Mouse (Mus musculus) c-Kit-positive CD71-positive TER-119-negative erythroid progenitor cells, embryonic 14.5 days (primary cell): ENCODE data around the gene Atg4a-ps.

Experiments used
- DNase-seq: peaks from one replicate; pipeline ENCODE4 v3.0.0-alpha.2; 2013; ENCODE audit warnings: low read depth

Atg4a-ps gene

DNA sequence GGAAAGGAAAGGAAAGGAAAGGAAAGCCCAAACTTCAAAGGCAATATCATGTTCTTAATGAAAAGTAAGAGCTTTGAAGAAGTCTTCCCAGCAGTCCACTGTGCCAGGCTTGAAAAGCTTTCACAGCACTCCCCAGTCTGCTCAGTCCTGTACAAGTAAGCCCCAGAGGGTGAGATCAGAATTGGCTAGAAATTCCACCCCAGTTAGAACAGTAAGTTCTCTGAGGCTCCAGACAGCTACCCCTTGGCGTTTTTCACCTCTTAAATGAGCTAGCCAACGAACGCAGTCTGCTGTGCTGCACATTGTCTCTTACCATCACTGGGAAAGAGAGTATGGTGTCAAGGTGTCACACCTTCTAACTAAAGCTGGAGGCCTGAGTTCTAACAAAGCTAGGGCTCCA is 18.2 kb downstream of the Atg4a-ps start:
- no peak for DNase-seq

DNA sequence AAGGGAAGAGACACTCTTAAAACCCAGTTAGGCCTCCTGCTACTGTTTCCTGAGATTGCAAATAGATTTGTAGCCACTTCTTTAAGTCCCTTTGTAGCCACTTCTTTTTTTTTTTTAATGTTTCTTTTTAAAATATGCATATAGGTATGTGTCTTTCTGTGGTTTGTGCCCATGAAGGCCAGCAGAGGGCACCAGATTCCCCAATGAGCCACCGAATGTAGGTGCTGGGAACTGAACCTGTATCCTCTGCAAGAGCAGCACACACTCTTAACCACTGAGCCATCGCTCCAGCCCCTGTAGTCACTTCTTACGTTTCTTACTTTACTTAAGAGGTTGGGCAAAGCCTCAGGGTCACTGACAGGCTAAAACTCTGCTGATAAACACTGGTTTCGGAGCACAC is 19.4 kb downstream of the Atg4a-ps start:
- DNase-seq = no peak

DNA sequence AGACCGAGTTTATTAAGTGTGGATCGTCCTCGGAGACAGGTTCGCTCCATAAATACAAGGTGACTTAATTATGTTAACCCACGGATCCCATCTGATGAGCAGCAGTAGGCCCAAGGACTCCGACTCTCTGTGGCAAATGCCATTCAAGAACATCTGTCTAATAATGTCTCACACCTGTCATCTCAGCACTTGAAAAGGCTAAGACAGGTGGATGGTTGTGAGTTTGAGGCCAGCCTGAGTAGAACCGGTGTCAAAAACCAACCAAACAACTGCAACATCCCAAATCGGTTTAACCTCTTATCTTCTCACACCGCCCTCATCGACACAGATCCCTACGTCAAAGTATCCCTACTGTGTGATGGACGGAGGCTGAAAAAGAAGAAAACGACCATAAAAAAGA is 20.7 kb downstream of the Atg4a-ps start:
- DNase-seq = no peak

DNA sequence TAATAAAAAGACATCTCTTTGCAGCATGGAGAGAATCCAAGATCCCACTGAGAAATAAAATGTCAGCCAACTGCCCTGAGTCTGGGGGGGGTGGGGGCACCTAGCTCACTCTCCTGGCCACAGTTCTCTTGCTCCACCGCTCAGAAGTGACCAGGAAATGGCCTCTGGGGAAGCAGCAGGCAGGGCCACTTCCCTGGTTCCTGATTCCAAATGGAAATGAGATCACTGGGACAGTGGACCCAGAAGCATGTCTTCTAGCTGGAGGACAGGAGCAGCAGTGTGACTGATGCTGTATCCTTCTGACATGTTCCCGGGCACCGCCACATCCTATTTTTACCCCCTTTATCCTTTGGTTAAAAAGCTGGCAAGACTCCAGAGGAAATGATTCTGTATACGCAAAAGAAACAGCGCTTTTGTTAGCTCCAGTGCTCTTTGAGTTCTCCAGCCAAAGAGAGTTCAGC is 21.2 kb downstream of the Atg4a-ps start:
- DNase-seq = no peak

DNA sequence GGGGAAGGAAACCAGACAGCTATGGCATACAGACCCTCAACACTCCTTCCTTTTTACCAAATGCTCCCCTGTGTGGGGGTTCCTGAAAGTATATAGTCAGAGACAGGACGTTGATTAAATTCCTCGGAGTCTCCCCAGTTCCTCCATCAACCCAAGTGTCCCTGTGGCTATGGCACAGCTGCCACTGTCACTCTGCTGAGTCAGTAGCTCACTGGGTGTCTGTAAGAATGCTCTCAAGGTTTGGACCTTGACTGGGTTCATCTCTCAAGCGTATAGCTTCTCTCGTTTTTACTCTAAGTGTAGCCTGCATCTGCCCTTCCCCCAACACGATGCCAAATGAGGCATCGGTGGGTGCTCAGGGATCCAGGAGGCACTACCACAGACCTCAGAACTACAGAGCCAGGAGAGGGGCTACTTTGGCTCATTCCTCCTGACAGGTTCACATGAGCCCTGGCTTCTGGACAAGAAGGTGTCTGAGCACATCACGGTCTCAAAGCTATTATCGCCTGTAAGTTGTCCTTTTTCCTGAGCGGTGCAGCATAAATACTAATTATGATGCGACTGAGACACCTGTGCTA is 21.9 kb downstream of the Atg4a-ps start:
- DNase-seq = no peak

DNA sequence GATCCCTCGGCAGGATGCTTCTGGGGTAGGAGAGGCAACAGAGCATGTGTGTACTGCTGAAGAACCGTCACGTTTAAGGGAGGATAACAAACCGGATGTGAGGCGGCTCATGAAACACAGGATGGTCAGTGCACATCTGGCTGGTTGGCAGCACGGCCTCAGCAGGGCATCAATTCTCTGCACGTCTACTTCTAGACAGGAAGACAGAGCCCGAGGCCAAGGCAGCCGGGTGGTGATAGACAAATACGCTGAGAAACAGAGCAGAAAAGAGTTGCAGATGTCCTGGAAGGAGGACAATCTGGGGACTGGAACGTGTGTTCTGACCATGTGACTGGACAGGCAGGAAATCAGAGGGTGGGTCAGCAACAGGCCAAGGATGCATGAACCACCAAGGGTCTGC is 25.8 kb downstream of the Atg4a-ps start:
- no peak for DNase-seq

DNA sequence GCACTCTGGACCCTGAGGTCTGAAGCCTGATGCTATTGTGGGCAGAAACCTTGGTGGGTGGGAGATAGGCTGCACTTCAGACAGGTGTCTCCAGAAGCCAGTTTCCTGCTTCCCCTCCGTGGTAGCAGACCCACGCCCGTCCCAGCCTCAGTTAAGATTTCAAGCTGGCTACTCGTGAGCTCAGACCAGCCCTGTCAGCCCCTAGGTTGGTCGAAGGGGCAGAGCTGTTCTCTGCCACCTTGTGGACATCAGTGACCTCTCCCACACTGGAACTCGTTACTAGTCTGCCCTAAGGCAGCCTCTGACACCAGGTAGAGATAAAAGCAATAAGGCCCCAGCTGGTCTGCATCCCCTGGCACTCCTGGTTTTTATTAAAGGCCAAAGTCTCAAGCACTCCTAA is 28.9 kb downstream of the Atg4a-ps start:
- DNase-seq = no peak

DNA sequence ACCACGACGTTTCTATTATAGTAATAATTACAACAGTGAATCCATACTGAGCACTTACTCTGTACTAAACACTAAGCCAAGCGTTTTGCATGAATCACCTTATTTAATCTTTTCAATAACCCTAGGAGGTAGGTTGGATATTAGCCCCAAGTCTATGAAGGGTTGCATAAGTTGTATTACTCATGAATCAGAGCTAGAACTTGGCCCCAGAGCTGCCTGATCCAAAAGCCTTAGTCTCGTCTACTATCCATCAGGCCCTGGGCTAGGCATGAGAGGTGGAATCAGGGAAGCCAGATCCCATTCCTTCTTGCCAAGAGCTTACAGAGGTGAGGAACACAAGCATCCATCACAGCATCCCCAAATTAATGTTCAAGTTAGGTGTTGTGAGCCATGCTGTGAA is 30.2 kb downstream of the Atg4a-ps start:
- DNase-seq = no peak

DNA sequence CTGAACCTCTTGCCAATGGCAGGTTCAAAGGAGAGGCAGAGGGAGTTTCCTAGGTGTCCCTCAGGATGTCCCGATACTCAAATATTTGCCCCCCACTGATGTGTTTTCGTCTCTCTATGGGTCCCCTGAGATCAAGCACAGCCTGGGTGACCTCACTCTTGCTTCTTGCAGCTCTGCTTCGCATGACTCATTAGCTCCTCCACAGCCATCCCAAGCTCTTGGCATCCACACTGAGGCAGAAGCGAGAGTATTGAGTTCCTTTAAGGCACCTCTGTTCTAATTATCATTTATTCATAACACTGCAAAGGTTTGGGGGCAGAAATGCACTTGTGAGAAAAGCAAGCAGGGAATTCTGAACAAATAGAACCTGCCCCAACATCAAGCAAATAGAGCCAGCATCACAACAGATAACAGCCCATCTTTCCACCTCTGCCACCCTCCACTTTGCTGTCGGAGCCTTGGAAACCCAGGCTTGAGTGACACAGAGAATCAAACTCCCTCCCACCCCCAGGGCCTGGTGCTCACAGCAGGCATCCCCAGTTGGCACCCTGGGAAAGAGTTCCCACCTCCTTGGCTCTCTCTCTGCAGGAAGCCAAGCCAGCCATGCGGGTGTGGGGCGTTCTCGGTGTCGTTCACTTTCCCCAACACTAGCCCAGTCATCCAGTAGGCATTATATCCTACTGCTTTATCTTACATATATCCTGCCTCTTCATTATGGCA is 33.1 kb downstream of the Atg4a-ps start:
- DNase-seq = no peak

DNA sequence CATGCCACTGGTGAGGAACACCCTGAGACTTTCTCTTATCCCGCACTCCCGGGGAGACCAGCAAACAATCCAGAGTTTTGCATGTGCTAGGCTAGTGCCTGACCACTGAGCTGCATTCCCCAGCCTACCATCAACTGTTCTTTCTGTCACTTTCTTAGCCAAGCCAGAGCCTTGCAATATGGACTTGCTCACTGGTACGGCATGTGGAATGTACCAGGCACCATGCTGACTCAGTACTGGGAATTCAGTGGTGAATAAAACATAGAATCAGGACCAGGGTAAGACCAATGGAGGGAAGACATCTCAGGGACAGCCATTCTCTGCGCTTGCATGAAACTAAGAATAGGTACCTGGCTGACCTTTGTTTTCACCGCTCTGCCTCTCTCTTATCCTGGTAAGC is 35.6 kb downstream of the Atg4a-ps start:
- DNase-seq = no peak

DNA sequence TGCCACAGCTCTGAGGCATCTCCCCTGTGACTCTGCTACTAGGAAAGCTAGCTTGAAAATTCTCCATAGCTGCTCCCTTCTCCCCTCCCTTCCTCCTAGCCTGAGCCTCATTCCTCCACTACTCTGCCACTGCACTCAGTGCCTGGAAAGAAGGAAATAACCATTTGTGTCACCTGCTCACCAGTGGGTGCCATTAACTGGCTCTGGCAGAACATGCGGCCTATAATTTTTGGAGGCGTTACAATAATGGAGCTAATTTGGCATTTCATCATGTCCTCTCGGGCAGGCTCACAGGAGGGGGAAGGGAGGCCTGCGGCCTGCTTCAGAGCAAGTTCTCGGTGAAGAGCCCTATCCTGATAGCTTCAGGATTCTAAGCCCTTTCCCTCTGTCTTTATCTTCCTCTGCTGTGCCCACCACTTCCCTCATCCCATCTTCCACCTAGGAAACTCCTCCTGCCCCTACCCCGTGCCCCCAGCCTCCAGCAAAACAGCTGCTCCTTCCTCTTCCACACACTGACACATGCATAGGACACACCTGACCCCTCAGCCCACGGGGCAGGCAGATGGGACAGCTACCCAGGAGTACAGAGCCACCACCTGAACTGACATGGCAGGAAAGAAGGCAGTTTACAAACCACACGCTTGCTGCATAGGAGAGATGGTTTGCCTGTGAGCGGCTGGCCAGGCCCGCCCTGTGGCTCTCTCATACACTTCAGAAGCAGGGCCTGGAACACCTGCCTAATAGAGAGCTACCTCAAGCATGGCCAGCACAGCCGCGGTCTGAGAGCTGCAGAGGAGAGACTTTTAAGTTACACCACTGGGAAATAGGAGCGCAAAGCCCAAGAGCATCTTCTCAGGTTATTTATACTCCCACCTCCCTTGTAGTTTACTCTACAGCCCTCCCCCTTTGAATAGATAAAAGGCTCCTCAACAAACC is 38.9 kb downstream of the Atg4a-ps start:
- DNase-seq = no peak

DNA sequence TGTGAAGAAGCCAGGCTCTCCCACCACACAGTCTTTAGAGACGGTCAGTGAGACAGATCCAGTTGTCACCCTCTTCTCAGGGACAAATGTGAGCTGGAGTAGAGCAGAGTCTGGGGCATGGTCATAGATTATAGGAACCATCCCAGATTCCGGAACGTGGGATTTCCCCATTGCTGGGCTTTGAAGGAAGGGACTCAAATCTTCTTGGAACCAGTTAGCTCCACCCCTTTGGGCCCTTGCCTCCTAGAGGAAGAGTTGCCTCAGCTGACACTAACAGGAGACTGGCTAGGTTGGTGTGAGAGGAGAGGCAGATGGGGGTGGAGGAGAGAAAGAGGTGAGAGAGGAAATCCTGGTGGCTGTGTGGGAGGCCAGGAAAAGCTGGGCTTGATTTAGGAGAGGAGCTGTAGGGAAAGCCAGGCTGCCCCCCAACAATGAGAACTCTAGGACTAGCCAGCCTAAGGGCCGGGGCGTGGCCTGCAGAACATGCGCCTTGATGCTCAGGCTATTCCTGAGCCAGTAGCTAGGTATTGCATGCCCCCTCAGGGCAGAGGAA is 39.7 kb downstream of the Atg4a-ps start:
- no peak for DNase-seq

DNA sequence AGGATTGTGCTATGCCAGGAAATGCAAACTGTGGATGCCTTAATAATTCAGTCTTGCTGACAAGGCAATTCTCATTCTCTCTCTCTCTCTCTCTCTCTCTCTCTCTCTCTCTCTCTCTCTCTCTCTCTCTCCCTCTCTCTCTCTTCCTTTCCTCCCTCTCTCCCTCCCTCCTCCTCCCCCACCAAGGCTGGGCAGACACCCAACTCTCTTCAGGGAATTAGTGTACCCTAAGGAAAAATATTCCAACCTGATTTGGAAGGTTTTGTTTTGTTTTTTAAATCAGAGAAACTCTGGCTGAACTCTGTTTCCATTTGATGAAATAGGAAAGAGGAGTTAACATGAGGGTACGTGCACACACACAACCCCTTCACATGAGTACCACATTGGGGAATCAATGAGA is 44.3 kb downstream of the Atg4a-ps start:
- DNase-seq = no peak

DNA sequence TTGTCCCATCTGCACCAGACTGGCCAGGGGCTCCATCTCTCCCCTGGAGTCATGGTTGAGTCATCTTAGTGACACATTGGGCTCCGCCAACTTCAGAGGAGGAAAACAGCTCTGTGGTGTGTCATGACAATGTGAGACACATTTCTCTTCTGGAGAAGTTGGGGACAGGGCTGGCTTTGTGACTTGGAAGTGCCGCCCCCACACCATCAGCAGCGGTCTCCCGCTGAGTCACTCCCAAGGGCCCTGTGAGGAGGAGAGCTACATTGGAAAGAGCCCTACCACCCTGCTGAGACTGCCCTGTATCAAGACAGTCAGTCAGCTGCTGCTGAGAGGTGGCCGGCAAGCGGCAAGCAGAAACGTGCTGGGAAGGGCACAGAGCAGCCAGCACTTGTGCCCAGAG is 44.9 kb downstream of the Atg4a-ps start:
- DNase-seq = no peak

DNA sequence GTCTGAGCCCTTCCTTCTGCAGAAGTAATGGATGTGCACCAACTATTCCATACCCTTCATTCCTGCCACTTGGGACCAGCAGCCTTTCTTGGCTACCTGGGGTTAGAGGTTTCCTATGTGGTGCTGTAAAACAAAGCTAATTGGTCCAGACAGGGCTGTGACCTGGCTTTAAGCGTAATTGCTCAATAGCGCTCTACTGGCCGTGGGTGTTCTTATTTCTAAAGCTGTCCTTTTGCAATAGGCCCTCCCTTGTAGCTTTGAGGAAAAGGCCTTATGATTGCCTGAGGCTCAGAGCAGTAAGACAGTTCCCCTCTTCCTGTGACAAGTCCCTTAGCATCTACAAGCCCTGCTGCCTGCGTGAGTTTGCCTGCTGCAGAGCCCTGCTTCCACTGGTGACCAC is 48.3 kb downstream of the Atg4a-ps start:
- no peak for DNase-seq

DNA sequence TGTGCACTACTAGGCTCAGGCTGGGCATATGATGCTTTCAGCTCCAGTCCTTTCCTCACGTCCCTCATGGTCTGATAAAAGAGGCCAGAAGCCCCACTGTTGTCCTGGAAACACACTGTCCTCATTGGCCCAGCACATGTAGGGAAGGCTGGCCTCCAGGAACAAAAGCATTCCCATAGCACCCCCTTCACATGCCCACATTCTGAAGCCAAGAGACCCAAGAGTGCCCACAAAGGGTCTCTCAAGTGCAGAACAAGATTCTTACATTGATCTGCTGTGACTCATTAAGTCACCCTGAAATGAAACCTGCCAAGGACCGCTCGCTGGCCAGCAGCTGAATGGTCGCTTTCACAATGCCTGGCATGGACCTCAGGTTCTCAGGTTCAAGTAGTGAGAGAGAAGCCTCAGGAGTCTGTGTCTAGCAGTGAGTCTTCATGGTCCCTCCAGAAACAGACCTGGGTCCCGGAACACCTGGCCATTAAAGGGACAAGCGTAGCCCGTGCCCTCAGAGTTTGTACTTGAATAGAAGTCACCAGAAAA is 50.5 kb downstream of the Atg4a-ps start:
- no peak for DNase-seq
